In genomic region chr16:91512161-91512787, GRCm38 (mm10) we compare ENCODE assay signal across 9 mouse cellular contexts. TPM values are rescaled to one million over a fixed set of nuclear protein-coding genes. Genes with fewer than 3 reads are reported as not detected.
DNase-seq lines count a peak whose midpoint lies in the region; ATAC-seq and TF ChIP-seq lines count a peak whose summit lies in the region.
"Had no signal": no experiment of that assay in that cellular context is flagged by ENCODE, and none has a peak within 500 bp of the region (broad histone marks: within the 10 kb centered on the region; RNA-seq: fewer than 3 reads in every experiment).

No protein-coding gene starts in this region.

- no peak overlapping the region for H3K4me2 ChIP-seq in limb, embryonic 11.5 days (ENCODE audit: low read depth, severe bottlenecking)
- H3K4me2 ChIP-seq: embryonic facial prominence, embryonic 15.5 days had no signal

- no peak for ATAC-seq in limb, embryonic 11.5 days (ENCODE audit: insufficient number of reproducible peaks, low FRiP score, low TSS enrichment, low read depth)

- no peak overlapping the region for H3K9ac ChIP-seq in limb, embryonic 11.5 days (ENCODE audit: low read length)
- H3K9ac ChIP-seq: embryonic facial prominence, embryonic 15.5 days had no signal

- H3K36me3 ChIP-seq in kidney, adult 2 months (ENCODE audit: control insufficient read depth, insufficient read depth, low read length): no peaks in the 10 kb centered on the region
- H3K36me3 ChIP-seq in limb, embryonic 11.5 days (ENCODE audit: control insufficient read depth, insufficient read depth, low read length): 0 out of 2 replicates have a peak, but pooled peaks cover 3% of the 10 kb centered on the region

- no peaks in the 10 kb centered on the region for H3K4me1 ChIP-seq in kidney, adult 2 months (ENCODE audit: control insufficient read depth, insufficient read depth, low read length)
- no peaks in the 10 kb centered on the region for H3K4me1 ChIP-seq in limb, embryonic 11.5 days (ENCODE audit: control insufficient read depth, insufficient read depth, low read length)
- H3K4me1 ChIP-seq: embryonic facial prominence, embryonic 15.5 days had no signal

- H3K27ac ChIP-seq in kidney, adult 2 months (ENCODE audit: insufficient read depth, low read depth, low read length): no peak overlapping the region
- no peak overlapping the region for H3K27ac ChIP-seq in limb, embryonic 11.5 days (replicated peaks; ENCODE audit: low read depth, low read length)
- H3K27ac ChIP-seq: embryonic facial prominence, embryonic 15.5 days had no signal

- no peak overlapping the region for H3K4me3 ChIP-seq in kidney, adult 2 months (ENCODE audit: insufficient read depth, low read depth, low read length)
- H3K4me3 ChIP-seq in limb, embryonic 11.5 days (ENCODE audit: low read depth, low read length): no peak overlapping the region
- H3K4me3 ChIP-seq: embryonic facial prominence, embryonic 15.5 days had no signal

- no peaks in the 10 kb centered on the region for H3K27me3 ChIP-seq in kidney, adult 2 months (replicated peaks; ENCODE audit: control insufficient read depth, insufficient read depth, low read length)
- no peaks in the 10 kb centered on the region for H3K27me3 ChIP-seq in limb, embryonic 11.5 days (ENCODE audit: control insufficient read depth, insufficient read depth, low read length)
- H3K27me3 ChIP-seq: embryonic facial prominence, embryonic 15.5 days had no signal

- no peaks in the 10 kb centered on the region for H3K9me3 ChIP-seq in limb, embryonic 11.5 days (ENCODE audit: control insufficient read depth, low read length)
- H3K9me3 ChIP-seq: embryonic facial prominence, embryonic 15.5 days had no signal

- 35% methylated on average over 7 of the region's 7 CpGs for WGBS in kidney, adult 2 months
- 35% methylated on average over 7 of the region's 7 CpGs for WGBS in limb, embryonic 11.5 days

- TF ChIP-seq CTCF in kidney, adult 2 months (conservative IDR thresholded peaks at IDR 0.05; ENCODE audit: insufficient read depth, insufficient read length, low read depth, low read length): peak; percentile 96

- TF ChIP-seq POLR2A in kidney, adult 2 months (IDR thresholded peaks at IDR 0.05; ENCODE audit: low read depth, low read length): no peak

- DNase-seq in 416B (ENCODE audit: low read depth): peak; percentile 89
- peak; percentile 80 to 83 for DNase-seq in adrenal gland, adult 18-20 months (ENCODE audit: low spot score in 2 of 2)
- peak; percentile 90 for DNase-seq in embryo, embryonic 10 days (ENCODE audit: low spot score)
- DNase-seq in gastrocnemius, postnatal 25 days: peak; percentile 57
- DNase-seq in kidney, adult 2 months: peak; percentile 82
- DNase-seq in limb, embryonic 11.5 days (ENCODE audit: low spot score): peak; percentile 90
- DNase-seq in monocyte, adult 2 months (ENCODE audit: low read depth in 1 of 2, low spot score in 2 of 2): peak; percentile 68 to 79
- peak; percentile 73 to 79 for DNase-seq in spleen, postnatal 36 days (ENCODE audit: low spot score in 2 of 2)

RNA-seq across cellular contexts. Expression of gene Ifnar1, which starts 27.2 kb away (rescaled TPM):
- total RNA-seq in adrenal gland, adult 18-20 months (2021): 10 to 100 TPM; 53.5 to 55.4 TPM
- 10 to 100 TPM; 11.3 to 15.4 TPM for total RNA-seq in gastrocnemius, postnatal 25 days (2021)
- polyA plus RNA-seq in kidney, adult 2 months (2012; rRNA removed): 20.8 and 22.2 TPM in 2 replicates
- 55.0 and 58.4 TPM in 2 replicates for polyA plus RNA-seq in limb, embryonic 11.5 days (2014; fragmentation: Nextera tagmentation; extraction: Ambion mirVana)

RNA-seq across cellular contexts. Expression of gene Ifngr2, which starts 34.6 kb away (rescaled TPM):
- total RNA-seq in adrenal gland, adult 18-20 months (2021): 10 to 100 TPM; 20.2 to 27.6 TPM
- total RNA-seq in gastrocnemius, postnatal 25 days (2021): 10 to 100 TPM; 50.5 to 71.4 TPM
- 15.1 and 17.7 TPM in 2 replicates for polyA plus RNA-seq in kidney, adult 2 months (2012; rRNA removed)
- 25.2 and 32.7 TPM in 2 replicates for polyA plus RNA-seq in limb, embryonic 11.5 days (2014; fragmentation: Nextera tagmentation; extraction: Ambion mirVana)
